Mouse (Mus musculus): ENCODE data around the gene Cables2.

The Cables2 gene

GRCm38 (mm10) chr2:180225044-180225761 is 48.1 kb downstream of the Cables2 start:
- no peak for DNase-seq

- DNase-seq, result no peak
These were observed 48.7 kb downstream of the Cables2 start for GRCm38 (mm10) chr2:180224647-180225043.

GRCm38 (mm10) chr2:180222250-180222649 is 51.0 kb downstream of the Cables2 start:
- DNase-seq, result no peak

GRCm38 (mm10) chr2:180221051-180221450 is 52.2 kb downstream of the Cables2 start:
- no peak for DNase-seq

- no peak for DNase-seq
These were observed 53.1 kb downstream of the Cables2 start for GRCm38 (mm10) chr2:180220165-180220564.

- DNase-seq, result no peak
These were observed 54.0 kb downstream of the Cables2 start for GRCm38 (mm10) chr2:180219145-180219943.

GRCm38 (mm10) chr2:180218677-180219076 is 54.6 kb downstream of the Cables2 start:
- DNase-seq, result no peak

GRCm38 (mm10) chr2:180218241-180218640 is 55.1 kb downstream of the Cables2 start:
- DNase-seq, result no peak

- DNase-seq, result no peak
These were observed 55.7 kb downstream of the Cables2 start for GRCm38 (mm10) chr2:180217587-180217986.

- no peak for DNase-seq
These were observed 56.4 kb downstream of the Cables2 start for GRCm38 (mm10) chr2:180216921-180217320.

- DNase-seq, result no peak
These were observed 57.3 kb downstream of the Cables2 start for GRCm38 (mm10) chr2:180215951-180216350.

GRCm38 (mm10) chr2:180215011-180215461 is 58.3 kb downstream of the Cables2 start:
- DNase-seq, result no peak

- no peak for DNase-seq
These were observed 58.8 kb downstream of the Cables2 start for GRCm38 (mm10) chr2:180214352-180214978.

- DNase-seq, result peak in 1 of 2 experiments; percentile 0
These were observed 61.0 kb downstream of the Cables2 start for GRCm38 (mm10) chr2:180212255-180212654.

- DNase-seq, result no peak
These were observed 64.3 kb downstream of the Cables2 start for GRCm38 (mm10) chr2:180208976-180209375.
